Mouse (Mus musculus) heart, embryonic 14.5 days (tissue): ENCODE results near the gene Wipf1. TPM values are rescaled to one million over a fixed set of nuclear protein-coding genes. Genes with fewer than 3 reads are reported as not detected.

Source experiments
- ATAC-seq: fragments of 200-750 bp; cut with Nextera tagmentation; 2 replicates; pipeline ENCODE4 v1.8.0; 2017; ENCODE audit warnings: low read depth, moderate TSS enrichment; ENCODE audit not compliant: insufficient number of reproducible peaks, insufficient read depth, low FRiP score
- H3K27ac ChIP-seq, 2 experiments: fragments of 200-500 bp in 1 of 2; fragments of 300-500 bp in 1 of 2; sonication (generic) in 1 of 2; replicated peaks in 1 of 2; 2 replicates each; pipeline ENCODE4 v1.5.1; 2012 to 2014; ENCODE audit warnings: low read depth in 2 of 2, low read length in 2 of 2, control low read depth in 1 of 2, mild to moderate bottlenecking in 1 of 2, mixed read lengths in 1 of 2; ENCODE audit not compliant: control insufficient read depth in 1 of 2, insufficient read depth in 1 of 2
- H3K27me3 ChIP-seq: fragments of 300-500 bp; sonication (generic); 2 replicates; pipeline ENCODE4 v1.6.1; 2014; ENCODE audit warnings: mild to moderate bottlenecking, low read length, control low read depth; ENCODE audit not compliant: control insufficient read depth, insufficient read depth
- H3K36me3 ChIP-seq: fragments of 300-500 bp; sonication (generic); 2 replicates; pipeline ENCODE4 v1.6.1; 2014; ENCODE audit warnings: mild to moderate bottlenecking, control low read depth, low read length, mixed read lengths; ENCODE audit not compliant: control insufficient read depth, insufficient read depth
- H3K4me1 ChIP-seq, 2 experiments: fragments of 200-500 bp in 1 of 2; fragments of 300-500 bp in 1 of 2; sonication (generic) in 1 of 2; 2 replicates each; pipeline ENCODE4 v1.6.1; 2012 to 2014; ENCODE audit warnings: low read length in 2 of 2, control low read depth in 1 of 2, mixed read lengths in 1 of 2; ENCODE audit not compliant: control insufficient read depth in 2 of 2, insufficient read depth in 2 of 2
- H3K4me2 ChIP-seq: fragments of 300-500 bp; sonication (generic); 2 replicates; pipeline ENCODE4 v1.6.1; 2014; ENCODE audit warnings: mild to moderate bottlenecking, low read length
- H3K4me3 ChIP-seq, 2 experiments: fragments of 200-500 bp in 1 of 2; fragments of 300-500 bp in 1 of 2; sonication (generic) in 1 of 2; 2 replicates each; pipeline ENCODE4 v1.5.1; 2012 to 2014; ENCODE audit warnings: low read length in 2 of 2, mild to moderate bottlenecking in 2 of 2, control low read depth in 1 of 2, low read depth in 1 of 2, moderate library complexity in 1 of 2; ENCODE audit not compliant: control insufficient read depth in 1 of 2, insufficient read depth in 1 of 2
- H3K9ac ChIP-seq: fragments of 300-500 bp; sonication (generic); 2 replicates; pipeline ENCODE4 v1.6.1; 2014; ENCODE audit warnings: mild to moderate bottlenecking, low read length
- H3K9me3 ChIP-seq: fragments of 300-500 bp; sonication (generic); 2 replicates; pipeline ENCODE4 v1.6.1; 2016; ENCODE audit warnings: low read length, control low read depth; ENCODE audit not compliant: control insufficient read depth
- WGBS: fragments of 180-500 bp; shearing (Covaris S2); extraction: QIAGEN DNeasy Blood & Tissue Kit; methylation state at CpG from one replicate; pipeline ENCODE4 v1.1.7; 2014; 5-methylcytosine and 5-hydroxymethylcytosine counted together
- polyA plus RNA-seq: library from polyadenylated mRNA; unstranded; fragments of >200 nt; fragmentation: Nextera tagmentation; extraction: Ambion mirVana; gene quantifications from 2 replicates; pipeline ENCODE4 v1.2.1, GENCODE M21; 2014

Wipf1 gene
- polyA plus RNA-seq, 1 experiment from 2014 or later, result 7.6 TPM

- Histone ChIP-seq H3K27me3 (no peaks in the 10 kb centered on the region), H3K9ac (no peak overlapping the region), H3K9me3 (no peaks in the 10 kb centered on the region), H3K36me3 (no peaks in the 10 kb centered on the region), H3K4me3 (no peak overlapping the region), H3K27ac (no peak overlapping the region), H3K4me1 (peaks cover 4 to 12% of the 10 kb centered on the region in 2 experiments), H3K4me2 (no peak overlapping the region)
- no peak for ATAC-seq
- WGBS, result 91% methylated on average over 2 of the region's 2 CpGs
Measured at GRCm38 (mm10) chr2:73518311-73518710, 11.2 kb downstream of the Wipf1 start.

GRCm38 (mm10) chr2:73514178-73514577 is 15.4 kb downstream of the Wipf1 start:
- Histone ChIP-seq H3K4me1 (peaks cover 8% of the 10 kb centered on the region in 2 experiments), H3K4me3 (no peak overlapping the region), H3K27ac (no peak overlapping the region), H3K27me3 (no peaks in the 10 kb centered on the region), H3K4me2 (no peak overlapping the region), H3K36me3 (no peaks in the 10 kb centered on the region), H3K9ac (no peak overlapping the region), H3K9me3 (no peaks in the 10 kb centered on the region)
- WGBS, result 89% methylated on average over 6 of the region's 6 CpGs
- no peak for ATAC-seq

GRCm38 (mm10) chr2:73513204-73513749 is 16.3 kb downstream of the Wipf1 start:
- Histone ChIP-seq H3K9ac (no peak overlapping the region), H3K4me3 (no peak overlapping the region), H3K27me3 (no peaks in the 10 kb centered on the region), H3K9me3 (no peaks in the 10 kb centered on the region), H3K4me1 (peaks cover 12 to 15% of the 10 kb centered on the region in 2 experiments), H3K4me2 (no peak overlapping the region), H3K36me3 (no peaks in the 10 kb centered on the region), H3K27ac (no peak overlapping the region)
- 88% methylated on average over 2 of the region's 2 CpGs for WGBS
- ATAC-seq, result no peak

- Histone ChIP-seq H3K9ac (no peak overlapping the region), H3K36me3 (no peaks in the 10 kb centered on the region), H3K4me1 (peaks cover 12 to 15% of the 10 kb centered on the region in 2 experiments), H3K27me3 (no peaks in the 10 kb centered on the region), H3K4me3 (no peak overlapping the region), H3K4me2 (no peak overlapping the region), H3K9me3 (no peaks in the 10 kb centered on the region), H3K27ac (no peak overlapping the region)
- 78% methylated on average over 3 of the region's 3 CpGs for WGBS
- no peak for ATAC-seq
Measured at GRCm38 (mm10) chr2:73512044-73512443, 17.5 kb downstream of the Wipf1 start.

- WGBS, result 73% methylated on average over 7 of the region's 7 CpGs
- H3K27ac ChIP-seq, result no peak overlapping the region
Measured at GRCm38 (mm10) chr2:73510731-73511360, 18.7 kb downstream of the Wipf1 start.

GRCm38 (mm10) chr2:73510025-73510288 is 19.6 kb downstream of the Wipf1 start:
- H3K36me3 ChIP-seq, result no peaks in the 10 kb centered on the region
- H3K4me3 ChIP-seq, result no peak overlapping the region
- ATAC-seq, result 0 out of 2 replicates have a peak, but pooled peaks have one; percentile 7
- no peaks in the 10 kb centered on the region for H3K9me3 ChIP-seq
- WGBS, result 47% methylated on average over 3 of the region's 3 CpGs
- H3K27me3 ChIP-seq, result no peaks in the 10 kb centered on the region
- H3K27ac ChIP-seq, result peak overlapping the region; percentile 75 to 80
- no peak overlapping the region for H3K4me2 ChIP-seq
- no peak overlapping the region for H3K9ac ChIP-seq
- peaks cover 14 to 15% of the 10 kb centered on the region in 2 experiments for H3K4me1 ChIP-seq

More at GRCm38 (mm10) chr2:73510731-73511360, 18.7 kb downstream of the Wipf1 start:
- H3K9ac ChIP-seq, result no peak overlapping the region
- no peaks in the 10 kb centered on the region for H3K9me3 ChIP-seq
- no peak overlapping the region for H3K4me3 ChIP-seq
- no peak overlapping the region for H3K4me2 ChIP-seq
- peaks cover 12 to 15% of the 10 kb centered on the region in 2 experiments for H3K4me1 ChIP-seq
- no peaks in the 10 kb centered on the region for H3K27me3 ChIP-seq
- no peaks in the 10 kb centered on the region for H3K36me3 ChIP-seq
- no peak for ATAC-seq

- ATAC-seq, result peak; percentile 55; the same call in 1 of the 2 replicates
Measured at GRCm38 (mm10) chr2:73509248-73510024, 20.1 kb downstream of the Wipf1 start.

More at GRCm38 (mm10) chr2:73509248-73510024, 20.1 kb downstream of the Wipf1 start:
- Histone ChIP-seq H3K9me3 (no peaks in the 10 kb centered on the region), H3K9ac (peak overlapping the region; percentile 41; the same call in 1 of the 2 replicates), H3K27ac (peak overlapping the region; percentile 80 to 85), H3K4me3 (no peak overlapping the region), H3K4me2 (peak overlapping the region; percentile 41), H3K36me3 (no peaks in the 10 kb centered on the region), H3K27me3 (no peaks in the 10 kb centered on the region), H3K4me1 (peaks cover 14 to 15% of the 10 kb centered on the region in 2 experiments)
- 38% methylated on average over 15 of the region's 15 CpGs for WGBS
